Mouse (Mus musculus) bone marrow, adult 2 months (tissue): Measurements from ENCODE around the gene Cd180. TPM values are rescaled to one million over a fixed set of nuclear protein-coding genes. Genes with fewer than 3 reads are reported as not detected.
A peak's percentile ranks its signal among the peaks of the same experiment; 100 is the strongest.
"Not testable (repeated sequence)": the region's sequence is repeated elsewhere in the genome, so short reads cannot be mapped to it uniquely, and the experiment has no call there.

Experiments
- H3K27ac ChIP-seq: fragments of 200-500 bp; 2 replicates; pipeline ENCODE4 v1.5.1; 2012; ENCODE audit warnings: low read depth, mild to moderate bottlenecking, control low read depth, inconsistent platforms, low read length; ENCODE audit not compliant: control insufficient read depth, poor library complexity, insufficient read depth
- H3K4me1 ChIP-seq: fragments of 200-500 bp; 2 replicates; pipeline ENCODE4 v1.6.1; 2011; ENCODE audit warnings: low read length; ENCODE audit not compliant: control insufficient read depth, insufficient read depth
- H3K4me3 ChIP-seq: fragments of 200-500 bp; replicated peaks from 2 replicates; pipeline ENCODE3; 2011; ENCODE audit warnings: mild to moderate bottlenecking, low read depth, low read length, control low read depth; ENCODE audit not compliant: control insufficient read depth
- CTCF ChIP-seq: fragments of 200-500 bp; IDR thresholded peaks from 2 replicates; pipeline ENCODE4 v1.5.1; 2011; ENCODE audit warnings: low read length, control low read depth; ENCODE audit not compliant: control insufficient read depth, insufficient read depth
- POLR2A ChIP-seq: fragments of 200-500 bp; IDR thresholded peaks from 2 replicates; pipeline ENCODE4 v1.6.1; 2011; ENCODE audit warnings: low read depth, mild to moderate bottlenecking, control low read depth, low read length, borderline replicate concordance; ENCODE audit not compliant: control insufficient read depth
- WGBS: fragments of 180-500 bp; shearing (Covaris S2); methylation state at CpG from one replicate; pipeline ENCODE4 v1.1.7; 2018; 5-methylcytosine and 5-hydroxymethylcytosine counted together
- polyA plus RNA-seq: library from polyadenylated mRNA; stranded (reverse); fragments of >200 nt; gene quantifications from 2 replicates; pipeline ENCODE4 v1.2.4, GENCODE M21; 2011; ENCODE audit warnings: low replicate concordance; ENCODE audit not compliant: missing spikeins, insufficient read depth, insufficient read length

The Cd180 gene
- polyA plus RNA-seq, 1 experiment: 9.8 TPM

DNA sequence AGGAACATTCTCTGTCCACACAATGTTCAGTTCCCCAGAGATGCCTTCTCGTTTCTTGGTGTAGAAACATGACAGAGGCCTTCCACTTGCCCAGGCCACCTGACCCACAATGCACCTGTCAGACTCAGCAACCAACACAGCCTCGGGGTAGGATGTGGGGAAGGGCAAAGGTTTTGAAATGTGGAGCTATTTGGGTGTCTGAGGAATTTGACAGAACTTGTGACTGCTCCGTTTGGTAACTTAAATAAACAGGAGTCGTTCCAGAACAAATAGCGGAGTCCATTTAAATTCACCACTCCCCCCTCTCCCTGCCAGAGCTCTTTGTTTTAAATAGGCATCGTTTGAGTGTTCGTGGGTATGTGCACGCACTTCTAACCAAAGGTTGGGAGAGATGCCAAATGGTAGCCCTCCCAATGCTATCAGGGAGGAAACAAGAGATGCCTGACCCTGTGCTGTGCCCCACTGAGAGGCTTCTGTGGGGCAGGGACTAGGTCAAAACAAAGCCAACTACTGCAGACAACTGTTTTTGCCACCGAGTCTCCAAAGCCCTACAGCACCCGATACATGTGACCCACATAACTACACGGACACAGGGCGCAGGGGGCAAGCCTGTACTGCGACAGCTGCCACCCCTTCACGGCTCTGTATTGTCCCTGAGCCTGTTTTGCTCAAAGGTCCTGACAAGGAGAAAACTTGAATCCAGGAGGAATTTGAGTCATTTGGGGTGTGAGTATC is 23.7 kb upstream of the Cd180 start:
- H3K4me3 ChIP-seq: no peak overlapping the region
- peak overlapping the region; percentile 7; the same call in 1 of the 2 replicates for H3K27ac ChIP-seq
- peaks cover 8% of the 10 kb centered on the region; the same call in 1 of the 2 replicates for H3K4me1 ChIP-seq
- TF ChIP-seq POLR2A (no peak), CTCF (no peak)
- 19% methylated on average over 14 of the region's 14 CpGs for WGBS

- Histone ChIP-seq H3K4me1 (peaks cover 8% of the 10 kb centered on the region; the same call in 1 of the 2 replicates), H3K4me3 (no peak overlapping the region), H3K27ac (no peak overlapping the region)
- TF ChIP-seq POLR2A (no peak), CTCF (no peak)
- 76% methylated on average over 7 of the region's 7 CpGs for WGBS
Observed at GRCm38 (mm10) chr13:102670503-102670902, 22.9 kb upstream of the Cd180 start.

DNA sequence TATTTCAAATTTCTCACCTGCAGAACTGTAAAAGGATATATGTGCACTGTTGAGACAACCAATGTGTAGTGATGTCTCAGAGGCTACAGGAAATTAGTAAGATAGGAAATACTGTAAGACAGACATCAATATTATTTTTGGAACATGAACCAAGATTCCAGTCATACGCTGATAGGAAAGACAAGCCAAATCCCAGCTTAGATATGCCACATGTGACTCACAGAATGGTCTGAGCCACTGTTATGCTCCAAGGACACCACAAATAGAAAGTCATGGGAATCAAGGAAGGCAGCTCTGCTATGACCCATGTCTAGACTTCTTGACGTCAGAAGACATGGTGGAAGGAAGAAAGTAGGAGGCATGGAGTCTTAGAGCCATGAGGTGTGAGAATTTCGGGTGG is 19.3 kb upstream of the Cd180 start:
- H3K27ac ChIP-seq: no peak overlapping the region
- no peaks in the 10 kb centered on the region; the same call in 1 of the 2 replicates for H3K4me1 ChIP-seq
- H3K4me3 ChIP-seq: no peak overlapping the region
- WGBS: 84% methylated on average over 3 of the region's 3 CpGs
- no peak for TF ChIP-seq CTCF

DNA sequence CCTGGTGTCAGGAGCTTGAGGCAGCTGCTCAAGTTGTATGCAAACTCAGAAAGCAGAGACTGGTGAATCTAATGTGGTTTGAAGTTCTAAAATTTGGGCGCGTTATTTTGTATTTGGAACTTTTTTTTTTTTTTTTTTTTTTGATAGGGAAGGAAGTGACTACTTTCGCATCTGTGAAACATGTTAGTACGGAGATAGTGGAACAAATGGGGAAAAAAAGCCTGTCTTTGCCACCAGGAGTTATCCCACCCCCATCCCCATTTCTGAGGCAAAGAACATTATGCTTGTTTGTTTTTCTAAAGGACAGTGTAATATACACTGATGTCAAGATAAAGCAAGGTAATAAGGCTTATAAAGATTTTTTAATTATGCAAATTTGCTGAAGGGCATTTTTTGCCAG is 15.8 kb upstream of the Cd180 start:
- 7% methylated on average over 4 of the region's 4 CpGs for WGBS
- H3K27ac ChIP-seq, H3K4me3 ChIP-seq, H3K4me1 ChIP-seq: not testable (repeated sequence)

- Histone ChIP-seq H3K4me1 (peaks cover 5% of the 10 kb centered on the region), H3K27ac (no peak overlapping the region), H3K4me3 (no peak overlapping the region)
- TF ChIP-seq POLR2A (no peak), CTCF (peak; percentile 73)
- WGBS: 0% methylated on average over 2 of the region's 2 CpGs
Observed at GRCm38 (mm10) chr13:102678482-102678881, 14.9 kb upstream of the Cd180 start.

DNA sequence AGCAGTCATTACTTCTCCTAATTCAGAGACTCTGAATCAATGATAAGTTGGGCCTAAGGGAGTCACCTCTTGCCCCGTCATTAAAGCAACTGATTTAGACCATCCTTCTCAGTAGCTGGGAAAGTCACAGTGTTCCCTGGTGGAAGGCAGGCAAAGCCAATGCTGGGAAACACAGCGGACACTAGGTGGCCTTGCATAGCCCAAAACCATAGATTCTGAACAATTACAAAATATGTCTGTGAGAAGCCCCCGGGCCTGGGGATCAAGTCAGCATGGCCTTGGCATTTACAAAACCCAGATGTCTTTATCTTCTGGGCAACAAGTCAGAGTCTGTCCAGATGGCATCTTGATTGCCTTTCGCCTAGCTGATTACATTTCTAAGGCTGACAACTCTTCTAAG is 8.5 kb upstream of the Cd180 start:
- no peak overlapping the region for H3K4me3 ChIP-seq
- WGBS: 68% methylated on average over 4 of the region's 4 CpGs
- peaks cover 8% of the 10 kb centered on the region for H3K4me1 ChIP-seq
- H3K27ac ChIP-seq: no peak overlapping the region
- TF ChIP-seq POLR2A (no peak), CTCF (no peak)

GRCm38 (mm10) chr13:102688121-102688520 is 5.2 kb upstream of the Cd180 start:
- WGBS: 58% methylated on average over 1 of the region's 1 CpGs
- no peak overlapping the region for H3K4me3 ChIP-seq
- TF ChIP-seq CTCF: no peak
- no peak for TF ChIP-seq POLR2A
- peaks cover 9% of the 10 kb centered on the region for H3K4me1 ChIP-seq
- H3K27ac ChIP-seq: no peak overlapping the region

GRCm38 (mm10) chr13:102689201-102690090 is 3.9 kb upstream of the Cd180 start:
- Histone ChIP-seq H3K4me3 (no peak overlapping the region), H3K27ac (peak overlapping the region; percentile 39; the same call in 1 of the 2 replicates), H3K4me1 (peaks cover 9% of the 10 kb centered on the region)
- 21% methylated on average over 6 of the region's 6 CpGs for WGBS
- TF ChIP-seq CTCF (no peak), POLR2A (no peak; the same call in 1 of the 2 replicates)

GRCm38 (mm10) chr13:102690184-102690583 is 3.2 kb upstream of the Cd180 start:
- Histone ChIP-seq H3K4me1 (peaks cover 9% of the 10 kb centered on the region), H3K4me3 (no peak overlapping the region), H3K27ac (no peak overlapping the region; the same call in 1 of the 2 replicates)
- WGBS: 59% methylated on average over 5 of the region's 5 CpGs
- TF ChIP-seq POLR2A: no peak
- TF ChIP-seq CTCF: no peak
